ENCODE assay signal across 21 mouse cellular contexts in the genomic region with DNA sequence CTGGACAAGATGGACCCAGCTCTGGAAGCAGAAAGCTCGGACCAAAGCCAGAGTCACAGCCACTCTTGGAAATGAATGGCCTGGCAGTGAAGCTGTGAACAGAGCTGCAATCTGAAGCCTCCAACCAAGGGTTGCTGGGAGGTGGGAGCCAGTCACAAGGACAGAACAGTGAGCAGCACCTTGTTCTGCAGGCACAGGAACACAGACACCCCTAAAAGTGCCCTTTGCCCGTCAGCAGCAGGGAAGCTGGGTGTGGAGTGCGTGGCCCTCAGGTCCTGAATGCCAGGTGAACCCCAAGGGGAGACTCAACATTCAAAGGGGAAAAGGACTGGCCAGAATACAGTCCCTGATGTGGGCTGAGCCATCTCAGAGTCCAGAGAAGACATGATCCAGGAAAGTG. TPM values are rescaled to one million over a fixed set of nuclear protein-coding genes. Genes with fewer than 3 reads are reported as not detected.
DNase-seq lines count a peak whose midpoint lies in the region; ATAC-seq and TF ChIP-seq lines count a peak whose summit lies in the region.
"Had no signal": no experiment of that assay in that cellular context is flagged by ENCODE, and none has a peak within 500 bp of the region (broad histone marks: within the 10 kb centered on the region; RNA-seq: fewer than 3 reads in every experiment).

No protein-coding gene starts in this region.

- TF ChIP-seq CTCF in lung, adult 2 months (IDR thresholded peaks at IDR 0.05; ENCODE audit: insufficient read depth, low read length): no peak
- TF ChIP-seq CTCF in stomach, postnatal 0 days (IDR thresholded peaks at IDR 0.05; ENCODE audit: low read depth): no peak

- H3K27ac ChIP-seq in forebrain, embryonic 11.5 days (ENCODE audit: low read depth, low read length): no peak overlapping the region
- H3K27ac ChIP-seq in forebrain, embryonic 14.5 days (ENCODE audit: low read depth, low read length): no peak overlapping the region
- H3K27ac ChIP-seq in stomach, postnatal 0 days (replicated peaks): no peak overlapping the region
- H3K27ac ChIP-seq: embryonic facial prominence, embryonic 15.5 days; forebrain, embryonic 15.5 days; limb, embryonic 15.5 days; midbrain, embryonic 13.5 days; neural tube, embryonic 15.5 days had no signal

- no peak overlapping the region for H3K4me3 ChIP-seq in forebrain, embryonic 11.5 days (ENCODE audit: low read depth, low read length)
- no peak overlapping the region for H3K4me3 ChIP-seq in forebrain, embryonic 14.5 days (ENCODE audit: low read depth, low read length)
- H3K4me3 ChIP-seq in lung, adult 2 months (replicated peaks; ENCODE audit: extremely low read depth, low read depth, low read length): no peak overlapping the region
- no peak overlapping the region for H3K4me3 ChIP-seq in stomach, postnatal 0 days (ENCODE audit: low read depth, low read length)
- H3K4me3 ChIP-seq: embryonic facial prominence, embryonic 15.5 days; forebrain, embryonic 15.5 days; limb, embryonic 15.5 days; lung, embryonic 15.5 days; midbrain, embryonic 13.5 days; neural tube, embryonic 15.5 days had no signal

- H3K9me3 ChIP-seq in forebrain, embryonic 11.5 days (ENCODE audit: control insufficient read depth, low read length): no peaks in the 10 kb centered on the region
- no peaks in the 10 kb centered on the region for H3K9me3 ChIP-seq in forebrain, embryonic 14.5 days (replicated peaks; ENCODE audit: control insufficient read depth, low read length)
- H3K9me3 ChIP-seq in stomach, postnatal 0 days (ENCODE audit: control insufficient read depth, low read length): no peaks in the 10 kb centered on the region
- H3K9me3 ChIP-seq: embryonic facial prominence, embryonic 15.5 days; forebrain, embryonic 15.5 days; limb, embryonic 15.5 days; lung, embryonic 15.5 days; midbrain, embryonic 13.5 days; neural tube, embryonic 15.5 days had no signal

- no peak overlapping the region for H3K9ac ChIP-seq in forebrain, embryonic 11.5 days (ENCODE audit: low read length)
- no peak overlapping the region for H3K9ac ChIP-seq in forebrain, embryonic 14.5 days (ENCODE audit: low read length)
- no peak overlapping the region; the same call in 1 of the 2 replicates for H3K9ac ChIP-seq in stomach, postnatal 0 days (ENCODE audit: low read length)
- H3K9ac ChIP-seq: embryonic facial prominence, embryonic 15.5 days; forebrain, embryonic 15.5 days; limb, embryonic 15.5 days; lung, embryonic 15.5 days; midbrain, embryonic 13.5 days; neural tube, embryonic 15.5 days had no signal

- H3K27me3 ChIP-seq in forebrain, embryonic 11.5 days (ENCODE audit: control insufficient read depth, insufficient read depth, low read length): no peaks in the 10 kb centered on the region
- no peaks in the 10 kb centered on the region for H3K27me3 ChIP-seq in forebrain, embryonic 14.5 days (replicated peaks; ENCODE audit: control insufficient read depth, insufficient read depth, low read length)
- H3K27me3 ChIP-seq in stomach, postnatal 0 days (ENCODE audit: control insufficient read depth, insufficient read depth, low read length): no peaks in the 10 kb centered on the region
- H3K27me3 ChIP-seq: embryonic facial prominence, embryonic 15.5 days; forebrain, embryonic 15.5 days; limb, embryonic 15.5 days; lung, embryonic 15.5 days; neural tube, embryonic 15.5 days had no signal

- no peak for TF ChIP-seq POLR2A in lung, adult 2 months (IDR thresholded peaks at IDR 0.05; ENCODE audit: borderline replicate concordance, extremely low read depth, low read depth, low read length)

- no peak for ATAC-seq in forebrain, embryonic 11.5 days (replicated peaks; ENCODE audit: low FRiP score)
- ATAC-seq in forebrain, embryonic 14.5 days: no peak
- no peak for ATAC-seq in stomach, postnatal 0 days (ENCODE audit: low FRiP score, low TSS enrichment)
- ATAC-seq: forebrain, embryonic 15.5 days; midbrain, embryonic 13.5 days had no signal

- TF ChIP-seq EP300 in stomach, postnatal 0 days (optimal IDR thresholded peaks at IDR 0.05): no peak

- 93% methylated on average over 3 of the region's 3 CpGs for WGBS in forebrain, embryonic 11.5 days
- 84% methylated on average over 3 of the region's 3 CpGs for WGBS in forebrain, embryonic 14.5 days
- 88% methylated on average over 3 of the region's 3 CpGs for WGBS in lung, adult 2 months
- 68% methylated on average over 3 of the region's 3 CpGs for WGBS in stomach, postnatal 0 days

- DNase-seq in forebrain, embryonic 11.5 days (ENCODE audit: low spot score): peak; percentile 28
- no peak for DNase-seq in forebrain, embryonic 14.5 days (ENCODE audit: low spot score)
- DNase-seq in lung, adult 2 months: peak; percentile 1
- DNase-seq in lung, postnatal 14 days: no peak
- DNase-seq in urinary bladder, postnatal 4 days (ENCODE audit: low spot score in 2 of 2): peak; percentile 13 to 41
- no peak for DNase-seq in urinary bladder, postnatal 14 days (ENCODE audit: low spot score)
- DNase-seq in stomach, postnatal 0 days (ENCODE audit: low spot score): peak; percentile 24
- DNase-seq in adipocyte (ENCODE audit: low spot score): no peak
- DNase-seq: adrenal gland, postnatal 14 days; B cell, adult 2 months; cerebellum, adult 2 months; retina, postnatal 1 day; right cerebral cortex, postnatal 4 days had no signal

- H3K4me2 ChIP-seq in forebrain, embryonic 11.5 days (ENCODE audit: low read depth, low read length, severe bottlenecking): no peak overlapping the region
- H3K4me2 ChIP-seq in forebrain, embryonic 14.5 days (ENCODE audit: low read length): no peak overlapping the region
- H3K4me2 ChIP-seq in stomach, postnatal 0 days (replicated peaks; ENCODE audit: low read depth): peak overlapping the region; percentile 87
- H3K4me2 ChIP-seq: embryonic facial prominence, embryonic 15.5 days; forebrain, embryonic 15.5 days; limb, embryonic 15.5 days; midbrain, embryonic 13.5 days; neural tube, embryonic 15.5 days had no signal

- H3K4me1 ChIP-seq in forebrain, embryonic 11.5 days (replicated peaks; ENCODE audit: control insufficient read depth, insufficient read depth, low read length): peaks cover 7% of the 10 kb centered on the region; the same call in 1 of the 2 replicates
- H3K4me1 ChIP-seq in forebrain, embryonic 14.5 days (ENCODE audit: control insufficient read depth, insufficient read depth, low read length): peaks cover 7% of the 10 kb centered on the region; the same call in 1 of the 2 replicates
- H3K4me1 ChIP-seq in lung, adult 2 months (ENCODE audit: control insufficient read depth, insufficient read depth, low read length): no peaks in the 10 kb centered on the region
- no peaks in the 10 kb centered on the region for H3K4me1 ChIP-seq in stomach, postnatal 0 days (replicated peaks; ENCODE audit: control insufficient read depth, insufficient read depth)
- H3K4me1 ChIP-seq: lung, embryonic 15.5 days had no signal

- no peaks in the 10 kb centered on the region for H3K36me3 ChIP-seq in forebrain, embryonic 11.5 days (ENCODE audit: control insufficient read depth, insufficient read depth, low read length)
- H3K36me3 ChIP-seq in forebrain, embryonic 14.5 days (ENCODE audit: control insufficient read depth, insufficient read depth, low read length): no peaks in the 10 kb centered on the region
- no peaks in the 10 kb centered on the region for H3K36me3 ChIP-seq in stomach, postnatal 0 days (ENCODE audit: control insufficient read depth, insufficient read depth, low read length)
- H3K36me3 ChIP-seq: forebrain, embryonic 15.5 days had no signal

RNA-seq across cellular contexts. Expression of a gene that starts 2.0 kb away (rescaled TPM):
- 14.2 and 15.6 TPM in 2 replicates for polyA plus RNA-seq in forebrain, embryonic 11.5 days (2014; fragmentation: Nextera tagmentation; extraction: Ambion mirVana)
- polyA plus RNA-seq in forebrain, embryonic 14.5 days (2014; fragmentation: Nextera tagmentation; extraction: Ambion mirVana): 9.4 and 12.5 TPM in 2 replicates
- polyA plus RNA-seq in lung, adult 2 months (2012; rRNA removed): 27.9 and 30.4 TPM in 2 replicates
- 81.8 and 92.1 TPM in 2 replicates for polyA plus RNA-seq in stomach, postnatal 0 days (2015; fragmentation: Nextera tagmentation; extraction: Ambion mirVana)

RNA-seq across cellular contexts. Expression of a gene that starts 23.4 kb away (rescaled TPM):
- polyA plus RNA-seq in forebrain, embryonic 11.5 days (2014; fragmentation: Nextera tagmentation; extraction: Ambion mirVana): 64.4 and 67.7 TPM in 2 replicates
- 35.3 and 43.7 TPM in 2 replicates for polyA plus RNA-seq in forebrain, embryonic 14.5 days (2014; fragmentation: Nextera tagmentation; extraction: Ambion mirVana)
- 62.5 and 71.8 TPM in 2 replicates for polyA plus RNA-seq in lung, adult 2 months (2012; rRNA removed)
- polyA plus RNA-seq in stomach, postnatal 0 days (2015; fragmentation: Nextera tagmentation; extraction: Ambion mirVana): 24.0 and 25.4 TPM in 2 replicates

RNA-seq across cellular contexts. Expression of a gene that starts 55.5 kb away (rescaled TPM):
- not detected in 2 replicates for polyA plus RNA-seq in forebrain, embryonic 11.5 days (2014; fragmentation: Nextera tagmentation; extraction: Ambion mirVana)
- not detected in 2 replicates for polyA plus RNA-seq in forebrain, embryonic 14.5 days (2014; fragmentation: Nextera tagmentation; extraction: Ambion mirVana)
- polyA plus RNA-seq in lung, adult 2 months (2012; rRNA removed): not detected in 2 replicates
- not detected in 2 replicates for polyA plus RNA-seq in stomach, postnatal 0 days (2015; fragmentation: Nextera tagmentation; extraction: Ambion mirVana)
- polyA plus RNA-seq: cerebellum, adult 2 months; embryonic facial prominence, embryonic 15.5 days; forebrain, embryonic 15.5 days; heart, embryonic 14.5 days; limb, embryonic 15.5 days; lung, embryonic 15.5 days; midbrain, embryonic 13.5 days; myocyte had no signal

Comparison
In these comparisons a context has a peak if more than half of its experiments do, and no peak if none do; other contexts are left out.
1. DNase-seq: peak in forebrain, embryonic 11.5 days (single experiment), lung, adult 2 months (single experiment), urinary bladder, postnatal 4 days (2 of 2) and stomach, postnatal 0 days (single experiment); none in forebrain, embryonic 14.5 days (single experiment), lung, postnatal 14 days (single experiment), urinary bladder, postnatal 14 days (single experiment) and adipocyte (single experiment).